8 mouse cellular contexts compared by ENCODE assay signal in the genomic region with DNA sequence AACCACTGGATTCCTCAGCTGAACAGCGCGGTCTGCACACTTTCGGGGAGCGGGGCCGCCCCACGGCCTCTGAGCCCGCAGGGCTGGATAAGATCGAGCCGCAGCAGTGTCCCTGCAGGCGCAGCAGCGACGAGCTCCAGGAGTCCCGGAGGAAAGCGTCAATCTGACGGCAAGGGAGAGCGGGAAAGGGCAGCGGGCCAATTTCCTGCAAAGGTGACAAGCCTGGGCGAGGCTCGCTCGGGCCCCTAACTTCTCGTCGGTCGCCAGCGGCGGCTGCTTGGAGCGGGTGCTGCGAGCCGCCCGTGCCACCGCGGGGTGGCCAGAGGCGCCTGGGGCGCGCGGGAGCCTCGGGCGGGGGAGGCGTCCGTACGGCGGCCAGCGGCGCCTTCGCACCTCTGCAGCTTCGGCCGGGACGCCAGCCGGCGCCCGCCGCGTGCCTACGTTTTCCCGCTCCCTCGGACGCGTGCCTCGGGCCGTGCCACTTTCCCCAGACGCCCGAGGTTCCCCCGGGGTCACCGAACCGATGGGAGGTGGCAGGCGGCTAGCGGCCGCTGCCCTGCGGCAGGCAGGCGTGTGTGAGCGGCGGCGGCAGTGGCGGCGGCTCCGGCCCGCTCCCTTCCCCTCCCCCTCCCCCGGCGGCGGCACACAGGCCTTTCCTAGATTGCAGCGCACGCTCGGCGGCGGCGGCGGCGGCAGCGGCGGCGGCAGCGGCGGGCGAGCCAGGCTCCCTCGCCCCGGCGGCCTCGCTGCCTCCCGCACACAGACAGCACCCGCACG. TPM values are rescaled to one million over a fixed set of nuclear protein-coding genes. Genes with fewer than 3 reads are reported as not detected.
A peak's percentile ranks its signal among the peaks of the same experiment; 100 is the strongest.
DNase-seq lines count a peak whose midpoint lies in the region; ATAC-seq and TF ChIP-seq lines count a peak whose summit lies in the region.

No protein-coding gene starts in this region.

- H3K9me3 ChIP-seq in hindbrain, embryonic 13.5 days = no peaks in the 10 kb centered on the region

- no peak for TF ChIP-seq CTCF in Patski (IDR thresholded peaks at IDR 0.05)

- peak overlapping the region; percentile 59 for H3K4me2 ChIP-seq in hindbrain, embryonic 13.5 days

- in situ Hi-C loops in Patski (cut with MboI; ENCODE audit: low pct_unique_long_range_greater_than_20kb) = no loop called here

- 0 out of 2 replicates have a peak, but pooled peaks cover 8% of the 10 kb centered on the region for H3K4me1 ChIP-seq in hindbrain, embryonic 13.5 days (replicated peaks)

- DNase-seq in Patski (ENCODE audit: low read depth, low spot score) = no peak
- peak; percentile 44 to 68 for DNase-seq in cerebellum, adult 18-20 months
- DNase-seq in frontal cortex, postnatal 10 days (ENCODE audit: low spot score in 2 of 2) = peak; percentile 9 to 38
- peak; percentile 18 to 22 for DNase-seq in layer of hippocampus, postnatal 14 days (ENCODE audit: low spot score in 2 of 2)
- DNase-seq in lung, postnatal 14 days = peak; percentile 57
- DNase-seq in right cerebral cortex, adult 2 months (ENCODE audit: low spot score in 2 of 2) = peak; percentile 25 to 32
- peak; percentile 2 for DNase-seq in yolk sac, embryonic 10.5 days (ENCODE audit: low spot score)

- H3K9ac ChIP-seq in hindbrain, embryonic 13.5 days = peak overlapping the region; percentile 84

- CTCF ChIA-PET in Patski (lab: Charles Lee) = no interaction called here

- WGBS in hindbrain, embryonic 13.5 days = 20% methylated on average over 42 of the region's 100 CpGs

- H3K27ac ChIP-seq in hindbrain, embryonic 13.5 days = peak overlapping the region; percentile 97

- POLR2A ChIA-PET in Patski (lab: Charles Lee) = interaction anchor here (0.6 kb wide), 1 partner anchor 210 kb away, joined by 7 read pairs; no protein-coding TSS in a partner anchor

- H3K36me3 ChIP-seq in hindbrain, embryonic 13.5 days = no peaks in the 10 kb centered on the region

- H3K27me3 ChIP-seq in Patski = peaks cover 62% of the 10 kb centered on the region
- H3K27me3 ChIP-seq in hindbrain, embryonic 13.5 days = peaks cover 48% of the 10 kb centered on the region

- peak overlapping the region; percentile 61 for H3K4me3 ChIP-seq in hindbrain, embryonic 13.5 days

- peak; percentile 17 for ATAC-seq in Patski
- peak; percentile 46 for ATAC-seq in hindbrain, embryonic 13.5 days (ENCODE audit: low FRiP score)

RNA-seq across cellular contexts. Expression of a gene that starts 1.2 kb away (rescaled TPM):
- polyA plus RNA-seq in Patski (2021) = not detected
- polyA plus RNA-seq in hindbrain, embryonic 13.5 days (2015; fragmentation: Nextera tagmentation; extraction: Ambion mirVana) = 11.9 and 12.6 TPM in 2 replicates
- 10 to 100 TPM; 41.5 to 43.6 TPM for total RNA-seq in layer of hippocampus, postnatal 14 days (2021)

Comparison
In these comparisons a context has a peak if more than half of its experiments do, and no peak if none do; other contexts are left out.
1. RNA of a gene that starts 1.2 kb away (polyA plus RNA-seq): 11.9 to 12.6 TPM in hindbrain, embryonic 13.5 days; not detected in Patski (single experiment); every median in the first group is over 10 times any median in the second.